Mouse (Mus musculus) olfactory bulb, adult 2 months (tissue): Measurements from ENCODE around the gene Tent4a.

Experiments
- CTCF ChIP-seq: fragments of 200-500 bp; IDR thresholded peaks from 2 replicates; pipeline ENCODE4 v1.5.1; 2012; ENCODE audit warnings: low read depth, mild to moderate bottlenecking, low read length, moderate library complexity; ENCODE audit not compliant: insufficient read depth
- POLR2A ChIP-seq: fragments of 200-500 bp; IDR thresholded peaks from 2 replicates; pipeline ENCODE4 v1.6.1; 2012; ENCODE audit warnings: mild to moderate bottlenecking, low read depth, low read length, moderate library complexity; ENCODE audit not compliant: insufficient read depth

GRCm38 (mm10) chr13:69457105-69457504 lies 77.3 kb downstream of the Tent4a start:
- no peak for TF ChIP-seq CTCF
- no peak for TF ChIP-seq POLR2A
